Mouse (Mus musculus) CH12.LX (cell line): ENCODE data around the gene Oxct1.

Source experiments
- MXI1 ChIP-seq: IDR thresholded peaks from 2 replicates; pipeline ENCODE4 v1.6.1; 2011; ENCODE audit warnings: mild to moderate bottlenecking, low read depth, low read length, improper control_type of control experiment
- ZNF384 ChIP-seq: IDR thresholded peaks from 2 replicates; pipeline ENCODE4 v1.6.1; 2012; ENCODE audit warnings: low read depth, low read length, improper control_type of control experiment, inconsistent platforms

GRCm38 (mm10) chr15:4085600-4086384, 59.6 kb downstream of the Oxct1 start:
- no peak for TF ChIP-seq ZNF384
- TF ChIP-seq MXI1 = no peak; the same call in 1 of the 2 replicates
